Mouse (Mus musculus): Measurements from ENCODE around the gene Hspg2. TPM values are rescaled to one million over a fixed set of nuclear protein-coding genes. Genes with fewer than 3 reads are reported as not detected.

Gene Hspg2
- polyA plus RNA-seq, 1 experiment from 2014 or later = 5.2 TPM

GRCm38 (mm10) chr4:137476065-137476760, 7.6 kb downstream of the Hspg2 start:
- H3K9me3 ChIP-seq (replicated peaks; ENCODE audit: control insufficient read depth, low read length) = no peaks in the 10 kb centered on the region
- WGBS (ENCODE audit: insufficient replicate concordance) = 35% methylated on average over 10 of the region's 10 CpGs
- no peaks in the 10 kb centered on the region for H3K27me3 ChIP-seq (ENCODE audit: control insufficient read depth, insufficient read depth, low read depth, low read length)
- no peak overlapping the region for H3K27ac ChIP-seq (ENCODE audit: low read length)
- no peak for ATAC-seq (ENCODE audit: low read depth)
- no peak overlapping the region for H3K4me3 ChIP-seq (ENCODE audit: low read depth, low read length)
- H3K4me1 ChIP-seq (ENCODE audit: control insufficient read depth, low read depth, low read length) = peaks cover 32% of the 10 kb centered on the region
- no peak overlapping the region for H3K9ac ChIP-seq (ENCODE audit: low read depth, low read length)
- H3K36me3 ChIP-seq (ENCODE audit: control insufficient read depth, insufficient read depth) = no peaks in the 10 kb centered on the region
- H3K4me2 ChIP-seq (ENCODE audit: low read depth, low read length) = no peak overlapping the region

- Histone ChIP-seq H3K9ac (ENCODE audit: low read depth, low read length) (no peak overlapping the region), H3K27ac (ENCODE audit: low read length) (no peak overlapping the region), H3K4me1 (ENCODE audit: control insufficient read depth, low read depth, low read length) (peaks cover 32% of the 10 kb centered on the region), H3K36me3 (ENCODE audit: control insufficient read depth, insufficient read depth) (no peaks in the 10 kb centered on the region), H3K4me3 (ENCODE audit: low read depth, low read length) (no peak overlapping the region), H3K4me2 (ENCODE audit: low read depth, low read length) (no peak overlapping the region), H3K27me3 (ENCODE audit: control insufficient read depth, insufficient read depth, low read depth, low read length) (no peaks in the 10 kb centered on the region), H3K9me3 (replicated peaks; ENCODE audit: control insufficient read depth, low read length) (no peaks in the 10 kb centered on the region)
- ATAC-seq (ENCODE audit: low read depth) = no peak
- WGBS (ENCODE audit: insufficient replicate concordance) = 30% methylated on average over 16 of the region's 17 CpGs
Measured at GRCm38 (mm10) chr4:137476761-137477237, 8.2 kb downstream of the Hspg2 start.

GRCm38 (mm10) chr4:137477611-137478010, 9.0 kb downstream of the Hspg2 start:
- Histone ChIP-seq H3K36me3 (ENCODE audit: control insufficient read depth, insufficient read depth) (no peaks in the 10 kb centered on the region), H3K9ac (ENCODE audit: low read depth, low read length) (no peak overlapping the region), H3K27ac (ENCODE audit: low read length) (no peak overlapping the region), H3K4me1 (ENCODE audit: control insufficient read depth, low read depth, low read length) (peaks cover 32% of the 10 kb centered on the region), H3K27me3 (ENCODE audit: control insufficient read depth, insufficient read depth, low read depth, low read length) (no peaks in the 10 kb centered on the region), H3K9me3 (replicated peaks; ENCODE audit: control insufficient read depth, low read length) (no peaks in the 10 kb centered on the region), H3K4me2 (ENCODE audit: low read depth, low read length) (no peak overlapping the region), H3K4me3 (ENCODE audit: low read depth, low read length) (no peak overlapping the region)
- no peak for ATAC-seq (ENCODE audit: low read depth)
- 46% methylated on average over 6 of the region's 6 CpGs for WGBS (ENCODE audit: insufficient replicate concordance)

GRCm38 (mm10) chr4:137478306-137478705, 9.7 kb downstream of the Hspg2 start:
- H3K4me3 ChIP-seq (ENCODE audit: low read depth, low read length) = no peak overlapping the region
- no peak overlapping the region; the same call in 1 of the 2 replicates for H3K27ac ChIP-seq (ENCODE audit: low read length)
- no peak overlapping the region for H3K9ac ChIP-seq (ENCODE audit: low read depth, low read length)
- peaks cover 32% of the 10 kb centered on the region for H3K4me1 ChIP-seq (ENCODE audit: control insufficient read depth, low read depth, low read length)
- H3K36me3 ChIP-seq (ENCODE audit: control insufficient read depth, insufficient read depth) = no peaks in the 10 kb centered on the region
- no peaks in the 10 kb centered on the region for H3K9me3 ChIP-seq (replicated peaks; ENCODE audit: control insufficient read depth, low read length)
- ATAC-seq (ENCODE audit: low read depth) = no peak
- H3K4me2 ChIP-seq (ENCODE audit: low read depth, low read length) = no peak overlapping the region
- WGBS (ENCODE audit: insufficient replicate concordance) = 47% methylated on average over 5 of the region's 5 CpGs
- no peaks in the 10 kb centered on the region for H3K27me3 ChIP-seq (ENCODE audit: control insufficient read depth, insufficient read depth, low read depth, low read length)

GRCm38 (mm10) chr4:137479757-137480156, 11.2 kb downstream of the Hspg2 start:
- Histone ChIP-seq H3K4me2 (ENCODE audit: low read depth, low read length) (no peak overlapping the region), H3K9me3 (replicated peaks; ENCODE audit: control insufficient read depth, low read length) (no peaks in the 10 kb centered on the region), H3K27me3 (ENCODE audit: control insufficient read depth, insufficient read depth, low read depth, low read length) (no peaks in the 10 kb centered on the region), H3K27ac (ENCODE audit: low read length) (peak overlapping the region; percentile 42), H3K4me1 (ENCODE audit: control insufficient read depth, low read depth, low read length) (peaks cover 44% of the 10 kb centered on the region), H3K9ac (ENCODE audit: low read depth, low read length) (no peak overlapping the region), H3K4me3 (ENCODE audit: low read depth, low read length) (no peak overlapping the region), H3K36me3 (ENCODE audit: control insufficient read depth, insufficient read depth) (no peaks in the 10 kb centered on the region)
- ATAC-seq (ENCODE audit: low read depth) = no peak
- WGBS (ENCODE audit: insufficient replicate concordance) = 31% methylated on average over 6 of the region's 6 CpGs

- Histone ChIP-seq H3K4me3 (ENCODE audit: low read depth, low read length) (no peak overlapping the region), H3K4me2 (ENCODE audit: low read depth, low read length) (no peak overlapping the region), H3K9ac (ENCODE audit: low read depth, low read length) (no peak overlapping the region), H3K9me3 (replicated peaks; ENCODE audit: control insufficient read depth, low read length) (no peaks in the 10 kb centered on the region), H3K27ac (ENCODE audit: low read length) (peak overlapping the region; percentile 81), H3K36me3 (ENCODE audit: control insufficient read depth, insufficient read depth) (no peaks in the 10 kb centered on the region), H3K4me1 (ENCODE audit: control insufficient read depth, low read depth, low read length) (peaks cover 49% of the 10 kb centered on the region), H3K27me3 (ENCODE audit: control insufficient read depth, insufficient read depth, low read depth, low read length) (no peaks in the 10 kb centered on the region)
- ATAC-seq (ENCODE audit: low read depth) = peak; percentile 85
- whole genome bisulfite sequencing (ENCODE audit: insufficient replicate concordance) = 52% methylated on average over 19 of the region's 19 CpGs
Measured at GRCm38 (mm10) chr4:137480191-137480992, 11.8 kb downstream of the Hspg2 start.

- Histone ChIP-seq H3K9ac (ENCODE audit: low read depth, low read length) (no peak overlapping the region), H3K36me3 (ENCODE audit: control insufficient read depth, insufficient read depth) (no peaks in the 10 kb centered on the region), H3K4me1 (ENCODE audit: control insufficient read depth, low read depth, low read length) (peaks cover 50% of the 10 kb centered on the region), H3K4me2 (ENCODE audit: low read depth, low read length) (peak overlapping the region; percentile 18; the same call in 1 of the 2 replicates), H3K4me3 (ENCODE audit: low read depth, low read length) (no peak overlapping the region), H3K27ac (ENCODE audit: low read length) (peak overlapping the region; percentile 81), H3K9me3 (replicated peaks; ENCODE audit: control insufficient read depth, low read length) (no peaks in the 10 kb centered on the region), H3K27me3 (ENCODE audit: control insufficient read depth, insufficient read depth, low read depth, low read length) (no peaks in the 10 kb centered on the region)
- no peak for ATAC-seq (ENCODE audit: low read depth)
- 50% methylated on average over 1 of the region's 1 CpGs for WGBS (ENCODE audit: insufficient replicate concordance)
Measured at GRCm38 (mm10) chr4:137480993-137481340, 12.4 kb downstream of the Hspg2 start.

GRCm38 (mm10) chr4:137481381-137482030, 12.9 kb downstream of the Hspg2 start:
- Histone ChIP-seq H3K9me3 (replicated peaks; ENCODE audit: control insufficient read depth, low read length) (no peaks in the 10 kb centered on the region), H3K9ac (ENCODE audit: low read depth, low read length) (no peak overlapping the region), H3K4me2 (ENCODE audit: low read depth, low read length) (peak overlapping the region; percentile 18; the same call in 1 of the 2 replicates), H3K27me3 (ENCODE audit: control insufficient read depth, insufficient read depth, low read depth, low read length) (no peaks in the 10 kb centered on the region), H3K4me3 (ENCODE audit: low read depth, low read length) (no peak overlapping the region), H3K4me1 (ENCODE audit: control insufficient read depth, low read depth, low read length) (peaks cover 47% of the 10 kb centered on the region), H3K27ac (ENCODE audit: low read length) (peak overlapping the region; percentile 81), H3K36me3 (ENCODE audit: control insufficient read depth, insufficient read depth) (no peaks in the 10 kb centered on the region)
- ATAC-seq (ENCODE audit: low read depth) = peak; percentile 14; the same call in 1 of the 2 replicates
- 63% methylated on average over 13 of the region's 13 CpGs for WGBS (ENCODE audit: insufficient replicate concordance)
